8 mouse cellular contexts compared by ENCODE assay signal in genomic region chr9:103180303-103180702, GRCm38 (mm10). TPM values are rescaled to one million over a fixed set of nuclear protein-coding genes. Genes with fewer than 3 reads are reported as not detected.
DNase-seq lines count a peak whose midpoint lies in the region; ATAC-seq lines count a peak whose summit lies in the region.

No protein-coding gene starts in this region.

- peak; percentile 19 for DNase-seq in kidney, adult 18-20 months
- no peak for DNase-seq in kidney, adult 8-10 months
- peak; percentile 66 to 78 for DNase-seq in cerebellum, postnatal 25 days
- peak; percentile 10 for DNase-seq in gonadal fat pad, adult 2 months (ENCODE audit: low read depth)
- no peak for DNase-seq in spleen, postnatal 36 days (ENCODE audit: low spot score in 2 of 2)

- H3K9me3 ChIP-seq in intestine, embryonic 16.5 days (ENCODE audit: control insufficient read depth, low read length) = no peaks in the 10 kb centered on the region
- H3K9me3 ChIP-seq in lung, embryonic 16.5 days (ENCODE audit: control insufficient read depth, low read length) = no peaks in the 10 kb centered on the region
- no peaks in the 10 kb centered on the region for H3K9me3 ChIP-seq in stomach, embryonic 16.5 days (replicated peaks; ENCODE audit: control insufficient read depth, low read length)

- peak; percentile 41 for ATAC-seq in intestine, embryonic 16.5 days
- peak; percentile 64 for ATAC-seq in lung, embryonic 16.5 days (ENCODE audit: low read depth)
- peak; percentile 28; the same call in 1 of the 2 replicates for ATAC-seq in stomach, embryonic 16.5 days (ENCODE audit: insufficient read depth, low FRiP score)

- no peak overlapping the region for H3K27ac ChIP-seq in intestine, embryonic 16.5 days (ENCODE audit: low read length)
- H3K27ac ChIP-seq in lung, embryonic 16.5 days (ENCODE audit: low read length) = peak overlapping the region; percentile 56
- peak overlapping the region; percentile 69 for H3K27ac ChIP-seq in stomach, embryonic 16.5 days (ENCODE audit: low read length)

- no peaks in the 10 kb centered on the region for H3K27me3 ChIP-seq in intestine, embryonic 16.5 days (replicated peaks; ENCODE audit: control insufficient read depth, insufficient read depth, low read length)
- no peaks in the 10 kb centered on the region for H3K27me3 ChIP-seq in lung, embryonic 16.5 days (ENCODE audit: control insufficient read depth, insufficient read depth, low read depth, low read length)
- H3K27me3 ChIP-seq in stomach, embryonic 16.5 days (ENCODE audit: control insufficient read depth, insufficient read depth, low read length) = no peaks in the 10 kb centered on the region

- peak overlapping the region; percentile 57 for H3K4me3 ChIP-seq in intestine, embryonic 16.5 days (ENCODE audit: low read length)
- peak overlapping the region; percentile 53 for H3K4me3 ChIP-seq in lung, embryonic 16.5 days (ENCODE audit: low read length)
- H3K4me3 ChIP-seq in stomach, embryonic 16.5 days (replicated peaks; ENCODE audit: low read length) = peak overlapping the region; percentile 51

- H3K4me1 ChIP-seq in intestine, embryonic 16.5 days (ENCODE audit: control insufficient read depth, insufficient read depth, low read length) = peaks cover 8% of the 10 kb centered on the region; the same call in 1 of the 2 replicates
- H3K4me1 ChIP-seq in lung, embryonic 16.5 days (replicated peaks; ENCODE audit: control insufficient read depth, insufficient read depth, low read length) = peaks cover 9% of the 10 kb centered on the region
- H3K4me1 ChIP-seq in stomach, embryonic 16.5 days (ENCODE audit: control insufficient read depth, insufficient read depth, low read length) = peaks cover 10% of the 10 kb centered on the region

- peak overlapping the region; percentile 71 for H3K9ac ChIP-seq in intestine, embryonic 16.5 days (ENCODE audit: low read depth, low read length)
- H3K9ac ChIP-seq in lung, embryonic 16.5 days (ENCODE audit: low read length) = peak overlapping the region; percentile 67
- H3K9ac ChIP-seq in stomach, embryonic 16.5 days (ENCODE audit: low read length) = peak overlapping the region; percentile 73

- H3K36me3 ChIP-seq in intestine, embryonic 16.5 days (ENCODE audit: control insufficient read depth, insufficient read depth, low read length) = no peaks in the 10 kb centered on the region
- H3K36me3 ChIP-seq in lung, embryonic 16.5 days (ENCODE audit: control insufficient read depth, insufficient read depth, low read length) = no peaks in the 10 kb centered on the region
- H3K36me3 ChIP-seq in stomach, embryonic 16.5 days (ENCODE audit: control insufficient read depth, insufficient read depth, low read length) = no peaks in the 10 kb centered on the region

- WGBS in intestine, embryonic 16.5 days = 50% methylated on average over 3 of the region's 3 CpGs
- WGBS in lung, embryonic 16.5 days = 33% methylated on average over 3 of the region's 3 CpGs
- 45% methylated on average over 3 of the region's 3 CpGs for WGBS in stomach, embryonic 16.5 days

- H3K4me2 ChIP-seq in intestine, embryonic 16.5 days (ENCODE audit: low read depth, low read length) = peak overlapping the region; percentile 79
- peak overlapping the region; percentile 68 for H3K4me2 ChIP-seq in lung, embryonic 16.5 days (ENCODE audit: low read depth, low read length)
- peak overlapping the region; percentile 71 for H3K4me2 ChIP-seq in stomach, embryonic 16.5 days (ENCODE audit: low read depth, low read length)

RNA-seq across cellular contexts. Expression of gene Srprb, which starts 21.6 kb away (rescaled TPM):
- 54.8 and 69.8 TPM in 2 replicates for polyA plus RNA-seq in gonadal fat pad, adult 2 months (2012; rRNA removed)
- 51.0 and 51.7 TPM in 2 replicates for polyA plus RNA-seq in intestine, embryonic 16.5 days (2015; fragmentation: Nextera tagmentation; extraction: Ambion mirVana)
- polyA plus RNA-seq in lung, embryonic 16.5 days (2015; fragmentation: Nextera tagmentation; extraction: Ambion mirVana) = 59.1 and 60.9 TPM in 2 replicates
- polyA plus RNA-seq in stomach, embryonic 16.5 days (2015; fragmentation: Nextera tagmentation; extraction: Ambion mirVana) = 52.1 and 59.8 TPM in 2 replicates

RNA-seq across cellular contexts. Expression of gene Gm20425, which starts 49.8 kb away (rescaled TPM):
- polyA plus RNA-seq in gonadal fat pad, adult 2 months (2012; rRNA removed) = 0.14 and 0.30 TPM in 2 replicates
- polyA plus RNA-seq in intestine, embryonic 16.5 days (2015; fragmentation: Nextera tagmentation; extraction: Ambion mirVana) = not detected in 2 replicates
- polyA plus RNA-seq in lung, embryonic 16.5 days (2015; fragmentation: Nextera tagmentation; extraction: Ambion mirVana) = 0.50 and 5.7 TPM in 2 replicates
- polyA plus RNA-seq in stomach, embryonic 16.5 days (2015; fragmentation: Nextera tagmentation; extraction: Ambion mirVana) = 2.0 and 7.3 TPM in 2 replicates

RNA-seq across cellular contexts. Expression of gene Trf, which starts 49.9 kb away (rescaled TPM):
- 927 and 1,066 TPM in 2 replicates for polyA plus RNA-seq in gonadal fat pad, adult 2 months (2012; rRNA removed)
- polyA plus RNA-seq in intestine, embryonic 16.5 days (2015; fragmentation: Nextera tagmentation; extraction: Ambion mirVana) = 249 and 380 TPM in 2 replicates
- 161 and 437 TPM in 2 replicates for polyA plus RNA-seq in lung, embryonic 16.5 days (2015; fragmentation: Nextera tagmentation; extraction: Ambion mirVana)
- 380 and 455 TPM in 2 replicates for polyA plus RNA-seq in stomach, embryonic 16.5 days (2015; fragmentation: Nextera tagmentation; extraction: Ambion mirVana)

Comparison
In these comparisons a context has a peak if more than half of its experiments do, and no peak if none do; other contexts are left out.
1. DNase-seq: peak in kidney, adult 18-20 months (single experiment), cerebellum, postnatal 25 days (2 of 2) and gonadal fat pad, adult 2 months (single experiment); none in kidney, adult 8-10 months (0 of 2) and spleen, postnatal 36 days (0 of 2).
2. Peak in every context shown above with its lines, with median percentiles within 50 percentile points of each other: ATAC-seq, H3K4me2 ChIP-seq, H3K4me3 ChIP-seq and H3K9ac ChIP-seq.